Mouse (Mus musculus): ENCODE data around the gene Phgdh. TPM values are rescaled to one million over a fixed set of nuclear protein-coding genes. Genes with fewer than 3 reads are reported as not detected.

Phgdh gene
- polyA plus RNA-seq, 1 experiment from 2014 or later, result 59.7 TPM

GRCm38 (mm10) chr3:98368776-98369175 is 29.0 kb upstream of the Phgdh start:
- no peaks in the 10 kb centered on the region for H3K9me3 ChIP-seq (replicated peaks)
- H3K27ac ChIP-seq, result no peak overlapping the region
- no peak for ATAC-seq (replicated peaks; ENCODE audit: insufficient number of reproducible peaks, insufficient read depth, low FRiP score, low read depth)
- no peak overlapping the region for H3K9ac ChIP-seq
- H3K4me1 ChIP-seq (replicated peaks), result peaks cover under 1% of the 10 kb centered on the region; the same call in 1 of the 2 replicates
- H3K27me3 ChIP-seq, result no peaks in the 10 kb centered on the region
- H3K4me3 ChIP-seq, result no peak overlapping the region
- WGBS, result 85% methylated on average over 2 of the region's 2 CpGs
- no peak overlapping the region for H3K4me2 ChIP-seq
- no peaks in the 10 kb centered on the region for H3K36me3 ChIP-seq

GRCm38 (mm10) chr3:98368283-98368682 is 28.5 kb upstream of the Phgdh start:
- no peaks in the 10 kb centered on the region for H3K9me3 ChIP-seq (replicated peaks)
- H3K27ac ChIP-seq, result no peak overlapping the region
- H3K4me2 ChIP-seq, result no peak overlapping the region
- no peak overlapping the region for H3K4me3 ChIP-seq
- ATAC-seq (replicated peaks; ENCODE audit: insufficient number of reproducible peaks, insufficient read depth, low FRiP score, low read depth), result no peak
- H3K27me3 ChIP-seq, result no peaks in the 10 kb centered on the region
- WGBS, result 52% methylated on average over 4 of the region's 4 CpGs
- H3K9ac ChIP-seq, result no peak overlapping the region
- H3K4me1 ChIP-seq (replicated peaks), result no peaks in the 10 kb centered on the region
- no peaks in the 10 kb centered on the region for H3K36me3 ChIP-seq

GRCm38 (mm10) chr3:98366823-98367222 is 27.0 kb upstream of the Phgdh start:
- no peak overlapping the region for H3K4me2 ChIP-seq
- H3K27me3 ChIP-seq, result no peaks in the 10 kb centered on the region
- no peaks in the 10 kb centered on the region for H3K9me3 ChIP-seq (replicated peaks)
- H3K9ac ChIP-seq, result no peak overlapping the region
- H3K4me1 ChIP-seq (replicated peaks), result no peaks in the 10 kb centered on the region
- no peak for ATAC-seq (replicated peaks; ENCODE audit: insufficient number of reproducible peaks, insufficient read depth, low FRiP score, low read depth)
- no peak overlapping the region for H3K4me3 ChIP-seq
- no peak overlapping the region for H3K27ac ChIP-seq
- no peaks in the 10 kb centered on the region for H3K36me3 ChIP-seq
- 76% methylated on average over 4 of the region's 4 CpGs for WGBS

GRCm38 (mm10) chr3:98366086-98366485 is 26.3 kb upstream of the Phgdh start:
- H3K4me3 ChIP-seq, result no peak overlapping the region
- no peak for ATAC-seq (replicated peaks; ENCODE audit: insufficient number of reproducible peaks, insufficient read depth, low FRiP score, low read depth)
- WGBS, result 79% methylated on average over 3 of the region's 3 CpGs
- no peak overlapping the region for H3K4me2 ChIP-seq
- H3K27ac ChIP-seq, result no peak overlapping the region
- H3K27me3 ChIP-seq, result no peaks in the 10 kb centered on the region
- no peak overlapping the region for H3K9ac ChIP-seq
- no peaks in the 10 kb centered on the region for H3K4me1 ChIP-seq (replicated peaks)
- no peaks in the 10 kb centered on the region for H3K9me3 ChIP-seq (replicated peaks)
- no peaks in the 10 kb centered on the region for H3K36me3 ChIP-seq

- ATAC-seq (replicated peaks; ENCODE audit: insufficient number of reproducible peaks, insufficient read depth, low FRiP score, low read depth), result no peak
- H3K27ac ChIP-seq, result no peak overlapping the region
These were observed 23.0 kb upstream of the Phgdh start for GRCm38 (mm10) chr3:98362753-98363152.

GRCm38 (mm10) chr3:98356632-98357370 is 17.0 kb upstream of the Phgdh start:
- WGBS, result 50% methylated on average over 3 of the region's 3 CpGs
- ATAC-seq (replicated peaks; ENCODE audit: insufficient number of reproducible peaks, insufficient read depth, low FRiP score, low read depth), result no peak
- Histone ChIP-seq H3K4me1 (replicated peaks) (peaks cover 6% of the 10 kb centered on the region), H3K4me3 (no peak overlapping the region), H3K27ac (no peak overlapping the region), H3K9ac (no peak overlapping the region), H3K4me2 (no peak overlapping the region), H3K36me3 (no peaks in the 10 kb centered on the region), H3K9me3 (replicated peaks) (no peaks in the 10 kb centered on the region), H3K27me3 (no peaks in the 10 kb centered on the region)

More at GRCm38 (mm10) chr3:98362753-98363152, 23.0 kb upstream of the Phgdh start:
- WGBS, result 38% methylated on average over 2 of the region's 2 CpGs
- H3K9me3 ChIP-seq (replicated peaks), result no peaks in the 10 kb centered on the region
- no peak overlapping the region for H3K9ac ChIP-seq
- H3K4me1 ChIP-seq (replicated peaks), result no peaks in the 10 kb centered on the region
- H3K36me3 ChIP-seq, result no peaks in the 10 kb centered on the region
- H3K4me2 ChIP-seq, result no peak overlapping the region
- H3K27me3 ChIP-seq, result no peaks in the 10 kb centered on the region
- H3K4me3 ChIP-seq, result no peak overlapping the region

- H3K4me2 ChIP-seq, result no peak overlapping the region
- WGBS, result 66% methylated on average over 6 of the region's 6 CpGs
- no peak overlapping the region for H3K9ac ChIP-seq
- no peaks in the 10 kb centered on the region for H3K9me3 ChIP-seq (replicated peaks)
- ATAC-seq (replicated peaks; ENCODE audit: insufficient number of reproducible peaks, insufficient read depth, low FRiP score, low read depth), result no peak
- no peak overlapping the region for H3K4me3 ChIP-seq
- H3K27ac ChIP-seq, result no peak overlapping the region
- no peaks in the 10 kb centered on the region for H3K36me3 ChIP-seq
- no peaks in the 10 kb centered on the region for H3K27me3 ChIP-seq
- peaks cover 6% of the 10 kb centered on the region for H3K4me1 ChIP-seq (replicated peaks)
These were observed 16.2 kb upstream of the Phgdh start for GRCm38 (mm10) chr3:98356026-98356365.

GRCm38 (mm10) chr3:98355344-98356025 is 15.7 kb upstream of the Phgdh start:
- Histone ChIP-seq H3K27ac (no peak overlapping the region), H3K4me1 (replicated peaks) (peaks cover 6% of the 10 kb centered on the region), H3K4me3 (no peak overlapping the region), H3K27me3 (no peaks in the 10 kb centered on the region), H3K36me3 (no peaks in the 10 kb centered on the region), H3K9me3 (replicated peaks) (no peaks in the 10 kb centered on the region), H3K4me2 (no peak overlapping the region), H3K9ac (no peak overlapping the region)
- 60% methylated on average over 10 of the region's 10 CpGs for WGBS
- ATAC-seq (replicated peaks; ENCODE audit: insufficient number of reproducible peaks, insufficient read depth, low FRiP score, low read depth), result 0 out of 2 replicates have a peak, but pooled peaks have one; percentile 18

GRCm38 (mm10) chr3:98353892-98354291 is 14.1 kb upstream of the Phgdh start:
- Histone ChIP-seq H3K27ac (no peak overlapping the region), H3K4me2 (no peak overlapping the region), H3K4me3 (no peak overlapping the region), H3K36me3 (no peaks in the 10 kb centered on the region), H3K4me1 (replicated peaks) (peaks cover 6% of the 10 kb centered on the region), H3K9me3 (replicated peaks) (no peaks in the 10 kb centered on the region), H3K27me3 (no peaks in the 10 kb centered on the region), H3K9ac (no peak overlapping the region)
- WGBS, result 31% methylated on average over 7 of the region's 7 CpGs
- ATAC-seq (replicated peaks; ENCODE audit: insufficient number of reproducible peaks, insufficient read depth, low FRiP score, low read depth), result no peak

- H3K9ac ChIP-seq, result no peak overlapping the region
- H3K9me3 ChIP-seq (replicated peaks), result no peaks in the 10 kb centered on the region
- H3K4me1 ChIP-seq (replicated peaks), result peaks cover 7% of the 10 kb centered on the region
- no peaks in the 10 kb centered on the region for H3K27me3 ChIP-seq
- WGBS, result 25% methylated on average over 8 of the region's 8 CpGs
- H3K4me3 ChIP-seq, result no peak overlapping the region
- H3K27ac ChIP-seq, result no peak overlapping the region
- no peak overlapping the region for H3K4me2 ChIP-seq
- no peaks in the 10 kb centered on the region for H3K36me3 ChIP-seq
- ATAC-seq (replicated peaks; ENCODE audit: insufficient number of reproducible peaks, insufficient read depth, low FRiP score, low read depth), result no peak; the same call in 1 of the 2 replicates
These were observed 8.9 kb upstream of the Phgdh start for GRCm38 (mm10) chr3:98348705-98349104.

- H3K27me3 ChIP-seq, result no peaks in the 10 kb centered on the region
- 62% methylated on average over 6 of the region's 6 CpGs for WGBS
These were observed 8.3 kb upstream of the Phgdh start for GRCm38 (mm10) chr3:98348106-98348505.

GRCm38 (mm10) chr3:98343235-98343634 is 3.4 kb upstream of the Phgdh start:
- no peak for ATAC-seq (replicated peaks; ENCODE audit: insufficient number of reproducible peaks, insufficient read depth, low FRiP score, low read depth)
- H3K9ac ChIP-seq, result no peak overlapping the region
- no peaks in the 10 kb centered on the region for H3K9me3 ChIP-seq (replicated peaks)
- no peak overlapping the region for H3K4me3 ChIP-seq
- 84% methylated on average over 3 of the region's 3 CpGs for WGBS
- H3K36me3 ChIP-seq, result no peaks in the 10 kb centered on the region
- H3K27ac ChIP-seq, result no peak overlapping the region
- H3K27me3 ChIP-seq, result 0 out of 2 replicates have a peak, but pooled peaks cover 4% of the 10 kb centered on the region
- H3K4me1 ChIP-seq (replicated peaks), result peaks cover 9% of the 10 kb centered on the region
- H3K4me2 ChIP-seq, result no peak overlapping the region

More at GRCm38 (mm10) chr3:98348106-98348505, 8.3 kb upstream of the Phgdh start:
- Histone ChIP-seq H3K4me2 (no peak overlapping the region), H3K4me1 (replicated peaks) (peaks cover 2% of the 10 kb centered on the region; the same call in 1 of the 2 replicates), H3K4me3 (no peak overlapping the region), H3K9me3 (replicated peaks) (no peaks in the 10 kb centered on the region), H3K27ac (no peak overlapping the region), H3K36me3 (no peaks in the 10 kb centered on the region), H3K9ac (no peak overlapping the region)
- no peak for ATAC-seq (replicated peaks; ENCODE audit: insufficient number of reproducible peaks, insufficient read depth, low FRiP score, low read depth)

All from heart, embryonic 15.5 days (tissue).